Mouse (Mus musculus): Measurements from ENCODE around the gene Stoml2. TPM values are rescaled to one million over a fixed set of nuclear protein-coding genes. Genes with fewer than 3 reads are reported as not detected.

The Stoml2 gene
- polyA plus RNA-seq (2014; fragmentation: Nextera tagmentation; extraction: Ambion mirVana) = 331 and 340 TPM in 2 replicates

DNA sequence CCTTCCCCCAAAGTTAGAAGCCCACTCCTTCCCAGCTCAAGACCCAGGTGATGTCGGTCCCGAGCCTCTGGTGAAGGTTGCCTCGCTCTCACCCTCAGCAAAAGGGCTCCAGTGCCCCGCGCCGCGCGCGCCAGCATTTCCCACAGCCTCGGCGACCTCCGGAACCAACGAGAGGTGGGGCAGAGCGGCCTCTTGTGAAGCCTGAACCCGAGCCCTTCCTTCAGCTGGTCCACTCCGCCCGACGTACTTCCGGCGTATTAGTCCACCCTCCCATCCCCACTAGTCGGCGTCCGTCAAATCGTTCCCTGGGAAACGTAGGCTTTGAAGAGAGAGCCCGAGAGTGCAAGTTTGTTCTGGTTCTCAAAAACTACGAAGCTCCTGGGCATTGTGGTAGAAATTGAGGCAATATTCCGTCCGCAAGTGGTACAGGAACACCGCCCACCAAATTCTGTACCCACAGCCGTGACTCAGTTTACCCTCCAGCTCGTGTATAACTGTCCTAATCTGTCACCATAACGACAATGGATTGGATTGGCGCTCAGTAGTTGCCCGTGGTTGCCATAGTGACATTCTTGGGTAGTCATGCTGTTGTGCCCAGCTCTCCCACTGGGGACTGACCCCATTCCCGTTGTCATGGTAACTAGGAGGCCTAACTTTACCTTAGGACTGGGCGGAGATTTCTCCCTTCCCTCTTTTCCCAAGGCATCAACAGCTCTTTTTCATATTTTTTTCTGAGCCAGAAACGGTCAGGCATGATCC is at the start of gene Stoml2:
TSS of gene Stoml2 (minus strand) at position 474 of the 759 bp plus-strand sequence.
- Histone ChIP-seq H3K4me1 (ENCODE audit: insufficient read depth) (peaks cover 5% of the 10 kb centered on the region; the same call in 1 of the 2 replicates), H3K27me3 (ENCODE audit: insufficient read depth, low read length) (no peaks in the 10 kb centered on the region), H3K27ac (ENCODE audit: low read depth) (peak within 1 kb of the TSS; percentile 88), H3K4me3 (ENCODE audit: low read depth, low read length) (peak within 1 kb of the TSS; percentile 67), H3K9ac (peak within 1 kb of the TSS; percentile 83), H3K36me3 (ENCODE audit: insufficient read depth) (peaks cover 61% of the 10 kb centered on the region), H3K9me3 (ENCODE audit: low read depth, low read length) (no peaks in the 10 kb centered on the region), H3K4me2 (peak within 1 kb of the TSS; percentile 73)
- peak; percentile 62 for TF ChIP-seq CTCF (IDR thresholded peaks at IDR 0.05; ENCODE audit: low read depth)
- peak; percentile 98 for ATAC-seq (ENCODE audit: insufficient read depth)
- peak; percentile 97 for DNase-seq
- under 1% methylated on average over 38 of the region's 38 CpGs for WGBS

DNA sequence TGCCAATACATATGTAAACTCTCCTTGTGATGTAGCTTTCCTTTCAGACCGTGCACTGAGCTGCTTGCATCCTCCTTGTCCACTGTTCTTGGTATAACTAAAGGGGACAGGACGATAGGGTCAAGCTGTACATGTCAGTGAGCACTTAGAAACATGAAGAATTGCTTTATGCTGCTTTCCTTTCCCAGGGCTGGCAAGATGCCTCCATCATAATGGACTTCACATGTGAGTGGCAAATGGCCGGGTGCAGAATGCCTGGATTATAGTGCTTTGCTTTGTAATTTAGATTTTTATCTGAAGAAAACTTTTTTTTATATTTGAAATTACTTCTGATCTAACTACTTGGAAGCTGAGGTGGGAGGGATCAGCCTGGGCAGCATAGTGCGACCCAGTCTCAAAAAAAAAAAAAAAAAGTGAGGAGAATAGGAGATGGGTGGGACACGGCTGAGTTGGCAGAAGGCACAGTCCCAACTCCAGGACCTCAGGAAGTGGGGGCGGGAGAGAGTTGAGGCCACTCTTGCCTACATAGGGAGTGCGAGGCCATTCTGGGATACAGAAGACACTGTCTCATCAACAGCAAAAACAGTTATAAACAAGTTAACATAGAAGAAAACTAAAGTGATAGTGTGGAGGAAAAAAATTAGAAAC is 46.7 kb upstream of the Stoml2 start:
- ATAC-seq (ENCODE audit: insufficient read depth) = no peak
- H3K27me3 ChIP-seq (ENCODE audit: insufficient read depth, low read length) = no peaks in the 10 kb centered on the region
- H3K4me1 ChIP-seq (ENCODE audit: insufficient read depth) = no peaks in the 10 kb centered on the region
- no peaks in the 10 kb centered on the region for H3K36me3 ChIP-seq (ENCODE audit: insufficient read depth)
- TF ChIP-seq CTCF (IDR thresholded peaks at IDR 0.05; ENCODE audit: low read depth) = no peak
- H3K27ac ChIP-seq (ENCODE audit: low read depth) = no peak overlapping the region
- no peak overlapping the region for H3K4me2 ChIP-seq
- H3K9me3 ChIP-seq (ENCODE audit: low read depth, low read length) = no peaks in the 10 kb centered on the region
- no peak overlapping the region for H3K4me3 ChIP-seq (ENCODE audit: low read depth, low read length)
- DNase-seq = no peak
- no peak overlapping the region for H3K9ac ChIP-seq
- 54% methylated on average over 7 of the region's 7 CpGs for WGBS

DNA sequence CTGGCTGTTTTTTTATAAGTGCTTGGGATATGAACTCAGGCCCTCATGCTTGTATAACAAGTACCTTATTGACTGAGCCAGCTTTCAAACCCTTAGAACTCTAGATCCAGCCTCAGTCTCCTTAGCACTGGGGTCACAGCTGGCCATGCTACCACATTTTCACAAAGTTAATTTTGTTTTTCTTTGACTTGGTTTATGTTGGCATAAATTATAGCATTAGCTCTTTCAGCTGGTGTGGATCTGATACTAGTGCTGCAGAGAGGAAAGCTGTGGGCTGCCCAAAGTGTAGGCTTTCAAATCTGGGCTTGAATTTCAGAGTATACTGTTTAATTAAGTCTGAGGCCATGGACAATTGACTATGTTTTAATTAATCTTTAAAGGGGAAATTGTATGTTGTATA is 43.4 kb upstream of the Stoml2 start:
- no peak for DNase-seq
- H3K4me3 ChIP-seq (ENCODE audit: low read depth, low read length) = no peak overlapping the region
- no peak for TF ChIP-seq CTCF (IDR thresholded peaks at IDR 0.05; ENCODE audit: low read depth)
- no peak overlapping the region for H3K4me2 ChIP-seq
- no peak for ATAC-seq (ENCODE audit: insufficient read depth)
- H3K27ac ChIP-seq (ENCODE audit: low read depth) = no peak overlapping the region
- H3K9ac ChIP-seq = no peak overlapping the region
- H3K27me3 ChIP-seq (ENCODE audit: insufficient read depth, low read length) = no peaks in the 10 kb centered on the region
- H3K36me3 ChIP-seq (ENCODE audit: insufficient read depth) = no peaks in the 10 kb centered on the region
- H3K4me1 ChIP-seq (ENCODE audit: insufficient read depth) = no peaks in the 10 kb centered on the region
- no peaks in the 10 kb centered on the region for H3K9me3 ChIP-seq (ENCODE audit: low read depth, low read length)

DNA sequence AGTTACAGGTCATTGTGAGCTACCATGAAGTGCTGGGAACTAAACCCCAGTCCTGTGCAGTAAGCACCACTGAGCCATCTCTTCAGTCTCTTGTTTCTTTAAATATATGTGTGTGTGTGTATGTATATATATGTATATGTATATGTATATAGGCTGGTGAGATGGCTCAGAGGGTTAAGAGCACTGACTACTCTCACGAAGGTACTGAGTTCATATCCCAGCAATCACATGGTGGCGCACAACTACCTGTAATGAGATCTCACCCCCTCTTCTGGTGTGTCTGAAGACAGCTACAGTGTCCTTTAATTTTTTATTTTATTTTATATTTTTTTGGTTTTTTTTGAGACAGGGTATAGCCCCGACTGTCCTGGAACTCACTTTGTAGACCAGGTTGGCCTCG is 34.0 kb upstream of the Stoml2 start:
- no peak overlapping the region for H3K4me2 ChIP-seq
- no peaks in the 10 kb centered on the region for H3K36me3 ChIP-seq (ENCODE audit: insufficient read depth)
- no peak overlapping the region for H3K9ac ChIP-seq
- H3K4me1 ChIP-seq (ENCODE audit: insufficient read depth) = no peaks in the 10 kb centered on the region
- no peak for DNase-seq
- no peak for TF ChIP-seq CTCF (IDR thresholded peaks at IDR 0.05; ENCODE audit: low read depth)
- no peak overlapping the region for H3K27ac ChIP-seq (ENCODE audit: low read depth)
- ATAC-seq (ENCODE audit: insufficient read depth) = no peak
- H3K9me3 ChIP-seq (ENCODE audit: low read depth, low read length) = no peaks in the 10 kb centered on the region
- no peaks in the 10 kb centered on the region for H3K27me3 ChIP-seq (ENCODE audit: insufficient read depth, low read length)
- no peak overlapping the region for H3K4me3 ChIP-seq (ENCODE audit: low read depth, low read length)
- 96% methylated on average over 4 of the region's 4 CpGs for WGBS

DNA sequence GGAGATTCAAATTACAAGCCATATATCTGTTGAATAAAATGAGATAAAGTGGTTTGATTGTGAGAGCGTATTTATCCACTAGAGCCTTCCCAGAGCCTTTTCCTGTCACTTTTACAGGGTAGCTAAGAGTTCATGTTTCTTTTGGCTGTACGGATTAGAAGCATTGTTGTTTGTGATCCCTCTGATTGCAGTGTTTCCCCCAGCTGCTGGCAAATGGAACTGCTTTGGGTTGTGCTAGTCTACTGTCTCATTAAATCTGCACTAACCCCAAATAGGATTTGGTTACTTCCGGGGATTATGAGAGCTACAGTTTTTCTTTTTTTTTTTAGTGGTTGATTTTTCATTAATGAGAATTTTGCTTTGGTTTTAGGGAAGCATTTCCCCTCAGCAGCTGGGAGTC is 28.8 kb upstream of the Stoml2 start:
- ATAC-seq (ENCODE audit: insufficient read depth) = no peak
- no peak for DNase-seq
- Histone ChIP-seq H3K27ac (ENCODE audit: low read depth) (no peak overlapping the region), H3K9me3 (ENCODE audit: low read depth, low read length) (no peaks in the 10 kb centered on the region), H3K27me3 (ENCODE audit: insufficient read depth, low read length) (peaks cover 10% of the 10 kb centered on the region), H3K9ac (no peak overlapping the region), H3K4me3 (ENCODE audit: low read depth, low read length) (no peak overlapping the region), H3K36me3 (ENCODE audit: insufficient read depth) (no peaks in the 10 kb centered on the region), H3K4me1 (ENCODE audit: insufficient read depth) (no peaks in the 10 kb centered on the region), H3K4me2 (no peak overlapping the region)
- WGBS = 62% methylated on average over 3 of the region's 3 CpGs
- no peak for TF ChIP-seq CTCF (IDR thresholded peaks at IDR 0.05; ENCODE audit: low read depth)

DNA sequence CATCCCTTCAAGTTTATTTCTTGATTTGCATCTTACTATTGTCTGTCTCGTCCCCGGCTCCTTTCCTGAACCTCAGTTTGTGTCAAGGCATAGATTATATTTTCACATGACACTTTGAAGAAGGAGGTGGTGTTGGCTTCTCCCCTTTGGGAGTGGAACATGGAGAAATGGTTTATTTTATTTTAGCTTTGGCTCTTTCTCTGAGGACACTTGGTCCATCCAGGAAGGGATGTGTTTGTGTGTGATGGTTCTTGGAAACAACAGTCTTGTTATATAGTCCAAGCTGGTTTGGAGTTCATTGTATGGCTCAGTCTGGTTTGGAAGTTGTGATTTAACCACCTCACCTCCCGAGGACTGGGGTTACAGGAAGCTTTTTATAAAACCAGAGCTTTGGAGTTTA is 28.2 kb upstream of the Stoml2 start:
- Histone ChIP-seq H3K4me1 (ENCODE audit: insufficient read depth) (no peaks in the 10 kb centered on the region), H3K4me3 (ENCODE audit: low read depth, low read length) (peak overlapping the region; percentile 66), H3K9ac (peak overlapping the region; percentile 59; the same call in 1 of the 2 replicates), H3K27me3 (ENCODE audit: insufficient read depth, low read length) (peaks cover 10% of the 10 kb centered on the region), H3K27ac (ENCODE audit: low read depth) (no peak overlapping the region), H3K36me3 (ENCODE audit: insufficient read depth) (no peaks in the 10 kb centered on the region), H3K9me3 (ENCODE audit: low read depth, low read length) (no peaks in the 10 kb centered on the region), H3K4me2 (peak overlapping the region; percentile 90)
- DNase-seq (no peak), ATAC-seq (ENCODE audit: insufficient read depth) (no peak)
- no peak for TF ChIP-seq CTCF (IDR thresholded peaks at IDR 0.05; ENCODE audit: low read depth)
- 38% methylated on average over 3 of the region's 3 CpGs for WGBS

Data from lung, embryonic 14.5 days (tissue).